Mouse (Mus musculus): ENCODE measurements around the gene Rpl9-ps1. TPM values are rescaled to one million over a fixed set of nuclear protein-coding genes. Genes with fewer than 3 reads are reported as not detected.

The Rpl9-ps1 gene
- total RNA-seq, 2 experiments from 2014 or later, result not detected

DNA sequence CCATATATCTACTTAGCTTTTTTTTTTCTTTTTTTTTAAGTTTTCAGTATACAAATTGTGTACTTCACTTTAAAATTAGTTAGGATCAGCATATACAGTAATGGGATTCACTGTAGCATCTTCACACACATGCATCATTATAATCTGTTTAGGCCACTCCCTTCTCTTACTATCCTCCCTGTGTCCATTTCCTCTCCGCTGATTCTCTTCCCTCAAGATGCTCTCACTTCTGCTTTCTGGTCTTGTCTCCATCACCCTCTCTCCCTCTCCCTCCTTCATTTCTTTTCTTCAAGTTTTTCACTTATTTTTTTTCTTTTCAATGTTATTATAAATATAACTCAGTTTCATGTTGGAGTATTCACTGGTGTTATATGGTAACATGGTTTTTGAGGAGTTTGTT, 26.4 kb downstream of the Rpl9-ps1 start:
- DNase-seq, result no peak

DNA sequence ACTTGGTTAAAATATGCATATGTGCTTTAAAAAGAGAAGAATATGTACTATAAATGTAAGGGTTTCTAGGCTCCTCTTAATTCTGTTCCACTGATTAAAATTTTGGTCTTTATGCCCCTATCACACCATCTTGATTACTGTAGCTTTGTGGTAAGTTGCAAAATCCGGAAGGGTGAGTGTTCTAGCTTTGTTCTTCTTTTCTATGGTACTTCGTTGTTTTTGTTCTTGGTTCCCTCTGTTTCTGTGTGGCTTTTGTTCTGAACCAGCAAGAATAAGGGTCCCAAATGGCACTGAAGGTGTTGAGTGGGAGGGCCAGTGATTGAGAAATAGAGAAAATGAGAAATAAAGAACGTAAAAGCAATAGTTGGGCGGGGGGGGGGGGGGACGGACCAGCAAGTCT, 27.2 kb downstream of the Rpl9-ps1 start:
- no peak for DNase-seq

DNA sequence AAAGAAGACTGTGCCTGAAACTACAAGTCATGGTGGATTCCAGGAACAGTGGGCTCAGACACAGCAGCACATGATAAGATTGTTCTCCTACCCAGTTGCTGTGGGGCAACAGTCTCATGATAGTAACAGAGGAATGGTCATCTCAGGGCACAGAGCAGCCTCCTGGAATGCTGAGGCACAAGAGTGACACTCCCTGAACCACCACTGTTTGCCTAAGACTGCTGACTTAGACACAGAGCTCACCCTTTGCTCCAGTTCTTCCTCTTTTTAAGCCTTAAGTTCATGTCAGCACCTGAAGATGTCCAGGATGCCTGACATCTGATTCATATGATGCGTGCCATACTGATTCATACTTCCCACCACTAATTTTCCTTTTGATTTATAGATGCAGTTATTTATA, 28.8 kb downstream of the Rpl9-ps1 start:
- DNase-seq, result no peak

DNA sequence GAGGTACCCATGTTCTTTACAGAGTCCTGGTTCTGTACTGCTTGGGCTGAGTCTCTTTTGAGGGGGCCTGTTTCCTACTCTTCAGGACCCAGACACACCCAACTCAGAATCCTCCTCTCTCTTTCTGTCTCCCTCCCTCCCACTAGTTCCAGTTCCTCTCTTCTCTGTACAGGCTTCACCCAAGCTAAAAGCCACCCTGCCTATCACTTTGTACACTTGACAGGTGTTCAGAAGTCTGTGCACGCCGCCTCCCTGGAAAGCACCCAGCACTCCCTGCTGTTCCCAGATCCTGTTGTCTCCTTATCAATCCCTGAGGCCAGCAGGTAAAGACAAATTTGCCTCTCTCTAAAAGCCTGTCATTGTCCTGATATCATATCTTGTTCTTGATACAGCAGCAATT, 34.5 kb downstream of the Rpl9-ps1 start:
- DNase-seq, result no peak

DNA sequence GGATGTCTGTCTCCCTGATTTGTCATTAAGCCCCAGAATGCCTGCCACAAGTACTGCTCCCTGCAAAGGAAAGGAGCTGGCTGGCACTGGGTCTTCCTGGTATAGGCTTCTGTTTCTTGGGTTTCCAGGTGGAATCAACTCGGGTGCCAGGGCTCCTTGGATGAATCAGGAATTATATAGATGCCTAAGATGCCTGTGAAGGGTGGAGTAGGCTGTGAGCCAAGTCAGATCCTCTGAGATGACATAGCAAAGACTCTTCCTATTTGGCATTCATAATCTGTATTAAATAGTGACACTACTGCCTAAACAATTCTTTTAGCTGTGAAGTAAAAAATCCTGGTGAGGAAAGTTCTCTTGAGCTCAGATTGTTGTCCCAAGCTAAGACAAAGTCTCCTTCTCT, 39.0 kb downstream of the Rpl9-ps1 start:
- no peak for DNase-seq

DNA sequence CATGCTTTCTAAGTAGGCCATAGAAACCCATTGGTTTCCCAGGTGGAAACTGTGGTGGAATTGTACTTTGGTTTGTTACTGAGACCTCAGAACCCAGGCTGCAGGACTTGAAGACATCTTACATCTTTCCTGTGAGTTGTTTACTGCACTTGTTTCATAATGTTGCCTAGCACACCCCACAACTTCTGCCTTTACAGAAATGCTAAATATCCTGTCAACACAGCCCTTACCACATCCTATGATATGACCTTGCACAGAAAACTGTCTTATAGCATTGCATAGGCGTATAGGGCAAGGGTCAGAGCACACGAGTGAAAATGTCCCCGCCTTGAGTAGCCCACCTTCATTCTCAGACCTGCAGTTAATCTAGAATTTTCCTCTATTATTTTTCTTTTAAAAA, 39.9 kb downstream of the Rpl9-ps1 start:
- no peak for DNase-seq

DNA sequence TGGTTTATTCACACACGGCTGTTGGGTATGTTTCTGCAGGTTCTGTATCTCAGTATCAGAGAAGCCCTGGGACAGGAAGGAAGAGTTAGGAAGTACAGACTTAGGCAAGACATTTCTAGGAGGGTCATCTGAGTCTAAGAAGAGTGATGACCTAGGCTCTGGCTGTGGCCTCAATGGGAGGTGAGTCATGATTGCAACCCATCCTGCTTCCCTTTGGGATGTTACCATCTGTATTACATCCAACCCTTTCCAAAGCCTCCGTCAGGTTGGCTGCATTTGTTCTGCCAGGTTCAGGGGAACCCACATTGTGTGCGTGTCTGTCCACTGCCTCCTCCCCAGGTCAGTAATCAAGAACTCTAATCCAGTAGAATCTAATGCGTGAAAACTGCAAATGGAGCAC, 40.7 kb downstream of the Rpl9-ps1 start:
- no peak for DNase-seq

DNA sequence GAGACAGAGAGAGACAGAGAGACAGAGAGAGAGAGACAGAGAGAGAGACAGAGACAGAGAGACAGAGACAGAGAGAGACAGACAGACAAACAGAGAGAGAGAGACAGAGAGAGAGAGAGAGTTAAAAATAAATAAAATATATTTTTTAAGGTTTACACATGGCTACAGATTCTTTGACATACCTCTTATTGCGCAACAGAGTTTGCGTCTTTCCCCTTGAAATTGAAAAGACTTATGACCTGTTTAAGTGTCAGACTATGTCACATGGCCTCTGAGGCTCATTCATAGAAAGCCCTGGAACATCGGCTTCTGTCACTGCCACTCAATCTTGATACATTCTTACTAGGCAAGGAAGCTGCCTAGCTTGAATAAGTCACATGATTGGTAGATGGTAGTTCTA, 42.0 kb downstream of the Rpl9-ps1 start:
- DNase-seq, result no peak

DNA sequence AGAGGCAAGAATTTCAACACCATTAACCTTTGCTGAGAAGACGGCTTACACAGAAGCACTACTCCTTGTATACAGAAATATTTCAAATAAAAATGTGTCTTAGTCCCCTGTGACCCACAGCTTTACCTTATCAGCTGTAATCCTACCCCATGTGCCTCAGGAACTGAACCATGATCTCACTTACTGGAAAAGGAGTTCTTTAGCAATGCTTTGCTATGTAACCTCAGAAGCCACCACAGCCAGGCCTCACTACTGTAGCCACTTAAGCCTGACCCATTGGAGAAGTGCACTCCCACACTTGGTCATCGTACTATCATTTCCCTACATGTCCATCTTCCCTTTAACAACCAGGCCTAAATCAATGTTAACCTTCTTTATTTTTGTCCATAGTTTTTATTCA, 44.8 kb downstream of the Rpl9-ps1 start:
- no peak for DNase-seq

DNA sequence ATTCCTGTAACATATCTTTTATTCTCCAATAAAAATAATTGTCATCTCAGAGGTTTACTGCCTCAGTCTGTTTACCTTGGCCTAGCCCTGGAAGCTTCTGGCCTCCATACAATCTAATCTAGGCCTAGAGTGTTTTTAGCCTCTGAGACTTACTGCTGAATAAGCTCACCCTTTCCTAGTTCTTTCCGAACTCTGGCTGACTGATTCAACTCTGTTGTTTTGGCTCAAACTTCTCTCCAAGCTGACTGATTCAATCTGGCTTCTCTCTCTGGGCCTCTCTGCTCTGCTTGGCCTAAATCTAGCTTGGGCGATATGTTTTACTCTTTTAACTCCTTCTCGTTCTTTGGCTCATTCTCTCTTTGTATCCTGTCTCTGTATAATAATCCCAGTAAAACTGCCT, 46.4 kb downstream of the Rpl9-ps1 start:
- no peak for DNase-seq

DNA sequence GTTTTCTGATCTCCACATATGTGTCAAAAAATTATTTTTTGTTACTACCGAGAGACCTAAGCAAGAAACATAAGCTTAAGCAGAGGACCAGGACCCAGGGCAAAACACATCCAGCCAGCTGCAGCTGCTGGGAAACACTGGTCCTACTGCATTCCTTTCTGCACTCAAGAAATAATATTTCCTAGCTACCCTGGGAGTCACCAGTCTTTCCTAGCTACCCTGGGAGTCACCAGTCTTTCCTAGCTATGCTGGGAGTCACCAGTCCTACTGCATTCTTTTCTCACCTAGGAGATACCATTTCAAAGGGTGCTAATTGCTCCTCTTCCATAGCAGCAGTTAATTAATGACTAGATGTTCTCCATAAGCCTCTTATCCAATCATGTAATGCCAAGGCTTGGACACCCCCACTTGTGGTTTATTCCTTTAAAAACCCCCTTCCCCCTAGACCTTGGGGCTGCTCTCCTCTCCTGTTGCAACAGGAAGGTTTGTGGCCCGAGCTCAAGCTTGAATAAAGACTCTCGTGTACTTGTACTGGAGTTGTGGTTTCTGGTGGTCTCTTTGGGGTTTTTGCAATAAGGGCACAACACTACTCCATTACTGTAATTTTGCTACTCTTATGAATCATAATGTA, 47.1 kb downstream of the Rpl9-ps1 start:
- DNase-seq, result no peak

DNA sequence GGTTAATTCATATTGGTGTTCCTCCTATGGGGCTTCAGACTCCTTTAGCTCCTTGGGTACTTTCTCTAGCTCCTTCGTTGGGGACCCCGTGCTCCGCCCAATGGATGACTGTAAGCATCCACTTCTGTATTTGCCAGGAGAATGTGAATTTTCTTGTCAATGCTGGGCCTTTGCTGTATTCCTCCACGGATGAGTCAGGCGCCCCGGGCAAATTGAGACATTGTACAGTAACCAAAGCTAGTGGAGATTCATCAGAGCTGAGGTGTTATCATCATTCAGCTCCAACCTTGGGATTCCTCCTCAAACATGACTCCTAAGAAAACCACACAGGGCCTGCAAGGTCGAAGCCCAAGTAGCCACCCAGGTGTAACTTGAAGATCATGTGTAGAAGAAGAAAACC, 47.6 kb downstream of the Rpl9-ps1 start:
- no peak for DNase-seq

DNA sequence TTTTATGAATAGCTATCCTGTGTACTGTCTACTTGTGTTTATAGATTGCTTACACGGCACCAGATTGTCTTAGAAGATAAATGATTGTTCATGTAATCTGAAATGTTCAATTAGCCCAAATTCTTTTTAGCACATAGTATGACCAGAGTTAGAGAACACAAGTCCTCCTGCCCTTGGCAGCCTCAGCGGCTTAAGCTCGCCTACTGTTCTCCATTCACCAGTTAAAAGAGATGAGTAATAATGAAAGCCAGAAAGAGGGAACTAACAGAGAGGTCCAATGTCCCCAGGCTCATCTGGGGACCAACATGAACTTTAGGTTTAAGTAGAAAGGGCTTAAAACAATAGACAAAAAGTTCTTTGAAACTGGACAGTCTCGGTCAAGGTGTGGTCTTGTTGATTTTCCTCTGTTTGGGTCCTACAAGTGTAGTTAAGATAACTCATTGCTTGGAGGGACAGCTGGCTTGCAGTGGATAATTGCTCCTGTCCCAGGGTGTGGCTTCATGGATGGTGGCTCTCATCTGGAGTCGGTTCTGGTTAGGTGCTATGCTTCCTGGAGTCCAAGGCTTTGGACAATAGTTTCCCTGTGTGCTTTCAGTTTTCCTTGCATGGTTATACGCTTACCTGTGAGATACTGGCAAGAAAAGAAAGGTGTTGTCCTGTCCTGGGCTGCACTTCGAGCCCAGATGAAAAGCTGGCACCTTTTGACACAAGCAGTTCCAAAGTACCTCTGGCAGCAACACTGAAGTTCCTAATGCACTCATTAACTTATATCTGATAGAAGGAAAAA, 49.6 kb downstream of the Rpl9-ps1 start:
- no peak for DNase-seq

Other genes starting within 250 kb of the Rpl9-ps1 start
- 10 to 100 TPM; 12.0 to 13.6 TPM for gene Rasl10b, start 236.5 kb downstream of the Rpl9-ps1 start, total RNA-seq (2021)
- gene Gas2l2, start 216.2 kb downstream of the Rpl9-ps1 start, total RNA-seq (2021), result not detected
- under 1 TPM; 0.30 to 0.43 TPM for gene 1700020L24Rik, start 207.9 kb downstream of the Rpl9-ps1 start, total RNA-seq (2021)
- 10 to 100 TPM; 11.0 to 12.7 TPM for gene Mmp28, start 182.6 kb downstream of the Rpl9-ps1 start, total RNA-seq (2021)
- gene Taf15, start 172.5 kb downstream of the Rpl9-ps1 start, total RNA-seq (2021), result 10 to 100 TPM; 62.2 to 78.5 TPM
- not detected for gene Heatr9, start 123.4 kb downstream of the Rpl9-ps1 start, total RNA-seq (2021)
- gene Ccl5, start 115.1 kb downstream of the Rpl9-ps1 start, total RNA-seq (2021), result 1 to 10 TPM in 1 of 2 experiments, under 1 TPM in 1; 0.79 to 2.2 TPM
- 10 to 100 TPM in 1 of 2 experiments, 1 to 10 TPM in 1; 4.7 to 13.1 TPM for gene Ccl9, start 67.0 kb downstream of the Rpl9-ps1 start, total RNA-seq (2021)
- 10 to 100 TPM; 11.4 to 30.4 TPM for gene Ccl6, start 52.5 kb downstream of the Rpl9-ps1 start, total RNA-seq (2021)
- gene Ccl3, start 3.7 kb upstream of the Rpl9-ps1 start, total RNA-seq (2021), result not detected
- under 1 TPM in 1 of 2 experiments, not detected in 1; 0.50 TPM for gene Ccl4, start 17.0 kb upstream of the Rpl9-ps1 start, total RNA-seq (2021)
- gene Wfdc17, start 58.4 kb upstream of the Rpl9-ps1 start, total RNA-seq (2021), result 1 to 10 TPM in 1 of 2 experiments, under 1 TPM in 1; 0.59 to 2.2 TPM
- gene Wfdc18, start 63.4 kb upstream of the Rpl9-ps1 start, total RNA-seq (2021), result not detected
- gene Wfdc21, start 101.3 kb upstream of the Rpl9-ps1 start, total RNA-seq (2021), result 1 to 10 TPM in 1 of 2 experiments, not detected in 1; 1.1 TPM
- gene Heatr6, start 108.1 kb upstream of the Rpl9-ps1 start, total RNA-seq (2021), result 10 to 100 TPM; 11.3 to 14.6 TPM
- not detected for gene Hnf1b, start 204.4 kb upstream of the Rpl9-ps1 start, total RNA-seq (2021)

Measured in adrenal gland, postnatal 36 days (tissue).